Mouse (Mus musculus) activated CD4-positive, CD25-positive, alpha-beta regulatory T cell, adult 4 months (primary cell): ENCODE measurements at regions not wholly inside any gene's neighbourhood (a gene's known extent, or its start where the extent isn't known, plus 50 kb on each side); places are given as distances from the start of the nearest gene placed in this dataset.
A peak's percentile ranks its signal among the peaks of the same experiment; 100 is the strongest.
"Not testable (repeated sequence)": the region's sequence is repeated elsewhere in the genome, so short reads cannot be mapped to it uniquely, and the experiment has no call there.

Experiments used
- ATAC-seq: one replicate; pipeline ENCODE4 v1.8.0; 2017

GRCm38 (mm10) chr10:19297669-19298068 is 58.7 kb upstream of the Olig3 start:
- no peak for ATAC-seq

- no peak for ATAC-seq
These were observed 60.8 kb upstream of the Olig3 start for GRCm38 (mm10) chr10:19295388-19296013.

GRCm38 (mm10) chr10:19291474-19291873 is 64.9 kb upstream of the Olig3 start:
- ATAC-seq, result no peak

- not testable (repeated sequence) for ATAC-seq
These were observed 65.3 kb upstream of the Olig3 start for GRCm38 (mm10) chr10:19291039-19291438.

- no peak for ATAC-seq
These were observed 74.2 kb upstream of the Olig3 start for GRCm38 (mm10) chr10:19282166-19282565.

GRCm38 (mm10) chr10:19281021-19281420 is 75.3 kb upstream of the Olig3 start:
- no peak for ATAC-seq

GRCm38 (mm10) chr10:19278189-19278842 is 78.0 kb upstream of the Olig3 start:
- ATAC-seq, result no peak

GRCm38 (mm10) chr10:19277103-19277827 is 79.1 kb upstream of the Olig3 start:
- no peak for ATAC-seq

- no peak for ATAC-seq
These were observed 81.3 kb upstream of the Olig3 start for GRCm38 (mm10) chr10:19274985-19275384.

GRCm38 (mm10) chr10:19269418-19269817 is 86.9 kb upstream of the Olig3 start:
- no peak for ATAC-seq

GRCm38 (mm10) chr10:19268051-19268450 is 88.3 kb upstream of the Olig3 start:
- ATAC-seq, result no peak

- ATAC-seq, result peak; percentile 80
These were observed 116.1 kb upstream of the Olig3 start for GRCm38 (mm10) chr10:19240102-19240759.

- no peak for ATAC-seq
These were observed 140.1 kb upstream of the Olig3 start for GRCm38 (mm10) chr10:19216240-19216639.

- ATAC-seq, result peak; percentile 87
These were observed 146.6 kb upstream of the Olig3 start for GRCm38 (mm10) chr10:19209751-19210150.

GRCm38 (mm10) chr10:19208101-19208722 is 148.1 kb upstream of the Olig3 start:
- no peak for ATAC-seq

- ATAC-seq, result no peak
These were observed 148.8 kb upstream of the Olig3 start for GRCm38 (mm10) chr10:19207505-19207904.

- no peak for ATAC-seq
These were observed 156.0 kb upstream of the Olig3 start for GRCm38 (mm10) chr10:19200311-19200710.

GRCm38 (mm10) chr10:19195676-19196075 is 160.7 kb upstream of the Olig3 start:
- no peak for ATAC-seq

- ATAC-seq, result no peak
These were observed 161.7 kb upstream of the Olig3 start for GRCm38 (mm10) chr10:19194646-19195045.

GRCm38 (mm10) chr10:19192971-19193758 is 163.2 kb upstream of the Olig3 start:
- peak; percentile 47 for ATAC-seq

GRCm38 (mm10) chr10:19192221-19192620 is 164.1 kb upstream of the Olig3 start:
- peak; percentile 28 for ATAC-seq
